Mouse (Mus musculus) kidney, postnatal 0 days (tissue): Measurements from ENCODE around the gene Hist1h1t. TPM values are rescaled to one million over a fixed set of nuclear protein-coding genes. Genes with fewer than 3 reads are reported as not detected.
A peak's percentile ranks its signal among the peaks of the same experiment; 100 is the strongest.
"Not testable (repeated sequence)": the region's sequence is repeated elsewhere in the genome, so short reads cannot be mapped to it uniquely, and the experiment has no call there.

Experiments
- ATAC-seq: fragments of 200-750 bp; cut with Nextera tagmentation; replicated peaks from 2 replicates; pipeline ENCODE4 v1.8.0; 2017; ENCODE audit warnings: low read depth, moderate number of reproducible peaks, moderate TSS enrichment, moderate library complexity; ENCODE audit not compliant: low FRiP score
- DNase-seq: peaks from one replicate; pipeline ENCODE4 v3.0.0-alpha.2; 2016; ENCODE audit warnings: low spot score
- H3K27ac ChIP-seq: fragments of 300-500 bp; sonication (generic); 2 replicates; pipeline ENCODE4 v1.5.1; 2014; ENCODE audit warnings: mild to moderate bottlenecking
- H3K27me3 ChIP-seq: fragments of 300-500 bp; sonication (generic); 2 replicates; pipeline ENCODE4 v1.6.1; 2014; ENCODE audit warnings: low read length, mixed read lengths; ENCODE audit not compliant: insufficient read depth
- H3K36me3 ChIP-seq: fragments of 300-500 bp; sonication (generic); 2 replicates; pipeline ENCODE4 v1.6.1; 2014; ENCODE audit warnings: low read length, mixed read lengths; ENCODE audit not compliant: insufficient read depth
- H3K4me1 ChIP-seq: fragments of 300-500 bp; sonication (generic); replicated peaks from 2 replicates; pipeline ENCODE4 v1.6.1; 2014; ENCODE audit warnings: antibody characterized with exemption, low read length, mixed read lengths; ENCODE audit not compliant: insufficient read depth
- H3K4me2 ChIP-seq: fragments of 300-500 bp; sonication (generic); 2 replicates; pipeline ENCODE4 v1.6.1; 2014; ENCODE audit warnings: mild to moderate bottlenecking, low read length, moderate library complexity, mixed read lengths
- H3K4me3 ChIP-seq: fragments of 300-500 bp; sonication (generic); replicated peaks from 2 replicates; pipeline ENCODE4 v1.5.1; 2014; ENCODE audit warnings: low read depth, low read length
- H3K9ac ChIP-seq: fragments of 300-500 bp; sonication (generic); 2 replicates; pipeline ENCODE4 v1.6.1; 2014; ENCODE audit warnings: low read depth, low read length
- H3K9me3 ChIP-seq: fragments of 300-500 bp; sonication (generic); replicated peaks from 2 replicates; pipeline ENCODE4 v1.6.1; 2016; ENCODE audit warnings: low read length, inconsistent platforms, mixed read lengths
- CTCF ChIP-seq: IDR thresholded peaks from 2 replicates; pipeline ENCODE4 v1.5.1; 2016; ENCODE audit warnings: antibody characterized with exemption, low read depth, mild to moderate bottlenecking, moderate library complexity
- WGBS: fragments of 180-500 bp; shearing (Covaris S2); extraction: QIAGEN DNeasy Blood & Tissue Kit; methylation state at CpG from one replicate; pipeline ENCODE4 v1.1.7; 2014; 5-methylcytosine and 5-hydroxymethylcytosine counted together
- polyA plus RNA-seq: library from polyadenylated mRNA; unstranded; fragments of >200 nt; fragmentation: Nextera tagmentation; extraction: Ambion mirVana; gene quantifications from 2 replicates; pipeline ENCODE4 v1.2.1, GENCODE M21; 2015

Hist1h1t gene
- polyA plus RNA-seq, 1 experiment from 2014 or later, result not detected

DNA sequence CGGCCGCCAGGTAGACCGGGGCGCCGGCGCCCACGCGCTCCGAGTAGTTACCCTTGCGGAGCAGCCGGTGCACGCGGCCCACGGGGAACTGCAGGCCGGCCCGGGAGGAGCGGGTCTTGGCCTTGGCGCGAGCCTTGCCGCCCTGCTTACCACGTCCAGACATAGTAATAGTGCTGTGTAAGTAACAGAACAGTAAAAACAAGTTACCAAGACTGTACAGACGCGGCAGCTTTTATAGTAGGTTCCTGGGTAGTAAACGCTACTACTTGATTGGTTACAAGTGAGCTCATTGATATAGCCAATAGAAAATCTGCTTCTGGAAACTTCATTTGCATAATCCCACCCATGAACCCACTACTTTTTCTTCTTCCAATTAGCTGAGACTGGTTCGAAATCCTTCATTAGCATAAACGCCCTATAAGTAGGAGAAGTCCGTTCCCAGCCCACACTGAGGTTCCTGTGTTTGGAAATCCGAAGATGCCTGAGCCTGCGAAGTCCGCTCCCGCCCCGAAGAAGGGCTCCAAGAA lies 11.8 kb upstream of the Hist1h1t start, which contains the start of the genes Hist1h2ac and Hist1h2bc:
Gene Hist1h2ac, minus strand, starts transcription at position 194 of the 527 bp plus-strand sequence.
Gene Hist1h2bc, plus strand, starts transcription at position 445 of the 527 bp plus-strand sequence.
- ATAC-seq (peak; percentile 96), DNase-seq (peak; percentile 100)
- no peaks in the 10 kb centered on the region for H3K9me3 ChIP-seq
- peak within 1 kb of the TSS; percentile 82 for H3K9ac ChIP-seq
- WGBS, result 0% methylated on average over 32 of the region's 32 CpGs
- H3K27ac ChIP-seq, result peak within 1 kb of the TSS; percentile 98
- H3K36me3 ChIP-seq, result no peaks in the 10 kb centered on the region
- peak within 1 kb of the TSS; percentile 39 for H3K4me3 ChIP-seq
- no peaks in the 10 kb centered on the region for H3K27me3 ChIP-seq
- TF ChIP-seq CTCF, result no peak
- peak within 1 kb of the TSS; percentile 63 for H3K4me2 ChIP-seq
- 0 out of 2 replicates have a peak, but pooled peaks cover 5% of the 10 kb centered on the region for H3K4me1 ChIP-seq

GRCm38 (mm10) chr13:23684295-23684945 lies 11.2 kb upstream of the Hist1h1t start:
- H3K27me3 ChIP-seq, H3K4me1 ChIP-seq, H3K36me3 ChIP-seq, H3K9me3 ChIP-seq: not testable (repeated sequence)
- ATAC-seq (peak; percentile 19; the same call in 1 of the 2 replicates), DNase-seq (peak; percentile 93)
- peak overlapping the region; percentile 98 for H3K27ac ChIP-seq
- WGBS, result 0% methylated on average over 11 of the region's 37 CpGs
- peak overlapping the region; percentile 82 for H3K9ac ChIP-seq
- H3K4me3 ChIP-seq, result peak overlapping the region; percentile 39
- peak overlapping the region; percentile 63 for H3K4me2 ChIP-seq

DNA sequence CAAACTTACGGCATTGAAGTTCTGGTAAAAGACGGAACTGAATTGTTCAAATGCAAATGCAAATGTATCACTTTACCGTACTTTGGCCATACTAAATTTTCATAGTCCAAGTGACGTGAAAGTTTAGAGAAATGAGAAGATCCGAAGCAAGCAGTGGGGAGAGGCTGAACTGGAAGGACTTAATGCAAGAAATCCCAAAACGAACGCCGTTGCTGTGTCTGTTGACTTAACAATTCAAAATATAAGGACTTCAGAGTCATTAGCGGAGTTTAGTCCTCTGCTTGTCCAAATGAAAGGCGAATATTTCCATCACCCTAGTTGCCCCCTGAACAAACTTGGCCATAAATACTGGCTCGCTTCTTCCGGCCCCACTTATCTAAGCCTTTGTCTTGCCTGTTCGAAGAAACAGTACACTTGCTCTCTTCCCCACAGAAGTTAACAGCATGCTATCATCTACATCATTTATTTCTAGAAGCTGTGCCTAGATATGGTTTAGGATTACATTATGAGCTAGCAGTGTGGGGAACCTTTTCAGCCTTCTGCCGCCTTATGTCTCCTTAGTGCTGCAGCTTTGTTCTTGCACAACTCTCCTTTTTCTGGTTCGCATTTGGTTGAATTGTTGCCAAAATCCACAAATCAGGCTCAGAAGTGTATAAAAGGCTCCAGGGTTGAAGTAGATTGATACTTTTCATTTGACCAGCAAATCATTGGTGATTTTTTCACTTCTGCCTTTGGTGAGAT lies 10.3 kb upstream of the Hist1h1t start:
- DNase-seq, result peak; percentile 82
- H3K27me3 ChIP-seq, result no peaks in the 10 kb centered on the region
- peak overlapping the region; percentile 63 for H3K4me2 ChIP-seq
- no peaks in the 10 kb centered on the region for H3K9me3 ChIP-seq
- H3K4me3 ChIP-seq, result peak overlapping the region; percentile 39
- H3K36me3 ChIP-seq, result no peaks in the 10 kb centered on the region
- H3K4me1 ChIP-seq, result 0 out of 2 replicates have a peak, but pooled peaks cover 5% of the 10 kb centered on the region
- no peak for TF ChIP-seq CTCF
- under 1% methylated on average over 15 of the region's 15 CpGs for WGBS
- peak overlapping the region; percentile 82 for H3K9ac ChIP-seq
- ATAC-seq, result no peak
- H3K27ac ChIP-seq, result peak overlapping the region; percentile 98

- DNase-seq (peak; percentile 66), ATAC-seq (no peak)
- H3K4me1 ChIP-seq, result 0 out of 2 replicates have a peak, but pooled peaks cover 5% of the 10 kb centered on the region
- H3K9ac ChIP-seq, result peak overlapping the region; percentile 82; the same call in 1 of the 2 replicates
- H3K36me3 ChIP-seq, result no peaks in the 10 kb centered on the region
- no peak for TF ChIP-seq CTCF
- H3K9me3 ChIP-seq, result no peaks in the 10 kb centered on the region
- WGBS, result 14% methylated on average over 4 of the region's 4 CpGs
- peak overlapping the region; percentile 63 for H3K4me2 ChIP-seq
- H3K4me3 ChIP-seq, result peak overlapping the region; percentile 39
- H3K27me3 ChIP-seq, result no peaks in the 10 kb centered on the region
- H3K27ac ChIP-seq, result peak overlapping the region; percentile 98; the same call in 1 of the 2 replicates
These were observed 9.6 kb upstream of the Hist1h1t start for GRCm38 (mm10) chr13:23685966-23686365.

- WGBS, result 76% methylated on average over 4 of the region's 4 CpGs
- no peak for DNase-seq
These were observed 8.4 kb upstream of the Hist1h1t start for GRCm38 (mm10) chr13:23687181-23687580.

DNA sequence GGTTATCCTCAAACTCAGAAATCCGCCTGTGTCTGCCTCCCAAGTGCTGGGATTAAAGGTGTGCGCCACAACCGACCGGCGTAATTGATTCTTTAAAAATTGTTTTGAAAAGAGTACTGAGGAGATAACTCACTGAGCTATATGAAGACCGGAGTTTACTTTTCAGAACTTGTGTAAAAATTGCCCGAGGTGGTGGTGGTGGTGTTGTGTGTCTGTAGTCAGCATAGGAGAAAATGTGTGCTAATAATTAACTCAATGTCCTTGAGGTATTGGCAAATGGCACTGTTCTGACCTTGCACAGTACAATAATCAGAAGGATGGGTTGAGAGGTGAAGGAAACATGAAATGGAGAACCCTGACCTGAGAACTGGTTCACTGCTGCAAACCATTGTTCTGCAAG lies 7.7 kb upstream of the Hist1h1t start:
- TF ChIP-seq CTCF, result no peak
- no peak overlapping the region for H3K27ac ChIP-seq
- H3K4me3 ChIP-seq, result no peak overlapping the region
- H3K36me3 ChIP-seq, result no peaks in the 10 kb centered on the region
- WGBS, result 82% methylated on average over 7 of the region's 7 CpGs
- 0 out of 2 replicates have a peak, but pooled peaks cover 3% of the 10 kb centered on the region for H3K4me1 ChIP-seq
- H3K4me2 ChIP-seq, result no peak overlapping the region
- no peaks in the 10 kb centered on the region for H3K27me3 ChIP-seq
- H3K9me3 ChIP-seq, result no peaks in the 10 kb centered on the region
- no peak overlapping the region for H3K9ac ChIP-seq
- no peak for ATAC-seq
- no peak for DNase-seq

More at GRCm38 (mm10) chr13:23687181-23687580, 8.4 kb upstream of the Hist1h1t start:
- peak overlapping the region; percentile 13; the same call in 1 of the 2 replicates for H3K4me2 ChIP-seq
- no peak overlapping the region for H3K4me3 ChIP-seq
- H3K4me1 ChIP-seq, result 0 out of 2 replicates have a peak, but pooled peaks cover 5% of the 10 kb centered on the region
- no peak for TF ChIP-seq CTCF
- no peak overlapping the region for H3K9ac ChIP-seq
- no peaks in the 10 kb centered on the region for H3K36me3 ChIP-seq
- ATAC-seq, result no peak
- no peak overlapping the region for H3K27ac ChIP-seq
- no peaks in the 10 kb centered on the region for H3K27me3 ChIP-seq
- no peaks in the 10 kb centered on the region for H3K9me3 ChIP-seq
